Mouse (Mus musculus) monocyte, adult 2 months (primary cell): Measurements from ENCODE around the gene Capn13.

Experiments
- DNase-seq, 2 experiments: peaks; one replicate each; pipeline ENCODE4 v3.0.0; 2022; ENCODE audit warnings: low spot score in 2 of 2, low read depth in 1 of 2

Gene Capn13

GRCm38 (mm10) chr17:73343632-73344390 is 56.9 kb downstream of the Capn13 start:
- no peak for DNase-seq

- DNase-seq, result no peak
Observed at GRCm38 (mm10) chr17:73342673-73343072, 58.0 kb downstream of the Capn13 start.

- no peak for DNase-seq
Observed at GRCm38 (mm10) chr17:73329071-73329470, 71.6 kb downstream of the Capn13 start.

DNA sequence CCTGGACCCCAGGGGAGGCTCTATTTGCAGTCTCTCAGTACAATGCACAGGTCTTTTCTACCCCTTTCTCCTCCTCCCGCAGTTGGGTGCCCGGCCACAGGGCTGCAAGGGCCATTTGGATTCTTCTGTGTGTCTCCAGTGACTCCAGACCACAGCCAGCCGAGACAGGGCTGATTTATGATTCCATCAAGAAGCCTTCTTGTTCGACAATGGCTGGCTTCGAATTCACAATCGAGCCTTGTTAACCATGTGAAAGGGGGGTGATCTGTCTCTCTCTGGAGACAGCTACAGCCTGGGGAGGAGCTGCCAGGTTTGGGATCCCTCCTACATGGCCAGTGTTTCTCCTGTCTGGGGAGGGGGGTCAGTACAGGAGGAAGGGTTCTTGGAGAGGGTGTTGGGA is 75.4 kb downstream of the Capn13 start:
- DNase-seq, result no peak

GRCm38 (mm10) chr17:73324732-73325131 is 75.9 kb downstream of the Capn13 start:
- no peak for DNase-seq

- no peak for DNase-seq
Observed at GRCm38 (mm10) chr17:73323981-73324380, 76.7 kb downstream of the Capn13 start.

- no peak for DNase-seq
Observed at GRCm38 (mm10) chr17:73314786-73315185, 85.9 kb downstream of the Capn13 start.

- DNase-seq, result no peak
Observed at GRCm38 (mm10) chr17:73311491-73311890, 89.2 kb downstream of the Capn13 start.

- no peak for DNase-seq
Observed at GRCm38 (mm10) chr17:73308691-73309090, 92.0 kb downstream of the Capn13 start.

- DNase-seq, result no peak
Observed at GRCm38 (mm10) chr17:73306626-73307025, 94.0 kb downstream of the Capn13 start.

GRCm38 (mm10) chr17:73305622-73306021 is 95.0 kb downstream of the Capn13 start:
- no peak for DNase-seq

GRCm38 (mm10) chr17:73304086-73304812 is 96.4 kb downstream of the Capn13 start:
- no peak for DNase-seq

GRCm38 (mm10) chr17:73303676-73304075 is 97.0 kb downstream of the Capn13 start:
- no peak for DNase-seq

DNA sequence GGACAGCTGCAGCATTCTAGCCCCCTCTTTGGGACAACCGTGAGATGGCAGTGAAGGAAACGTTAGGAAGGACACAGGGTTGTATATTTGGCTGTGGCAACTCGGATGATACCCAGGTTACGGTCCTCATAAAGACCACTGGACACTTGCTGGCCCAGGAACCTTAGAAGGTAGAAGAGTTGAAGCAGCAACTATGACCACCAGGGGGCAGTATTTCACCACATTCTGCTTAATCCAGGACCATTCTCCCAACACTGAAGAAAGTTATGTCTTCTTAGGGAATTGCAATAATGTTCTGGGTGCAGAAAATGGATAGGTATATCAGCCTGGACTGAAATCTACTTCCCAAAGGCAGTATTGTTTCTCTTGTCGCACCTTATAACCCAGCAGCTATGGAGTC is 97.4 kb downstream of the Capn13 start:
- no peak for DNase-seq

- DNase-seq, result peak; percentile 9 to 60
Observed at GRCm38 (mm10) chr17:73302104-73302503, 98.6 kb downstream of the Capn13 start.

GRCm38 (mm10) chr17:73301258-73302050 is 99.2 kb downstream of the Capn13 start:
- peak; percentile 11 to 44 for DNase-seq

GRCm38 (mm10) chr17:73300147-73300880 is 100.4 kb downstream of the Capn13 start:
- no peak for DNase-seq

DNA sequence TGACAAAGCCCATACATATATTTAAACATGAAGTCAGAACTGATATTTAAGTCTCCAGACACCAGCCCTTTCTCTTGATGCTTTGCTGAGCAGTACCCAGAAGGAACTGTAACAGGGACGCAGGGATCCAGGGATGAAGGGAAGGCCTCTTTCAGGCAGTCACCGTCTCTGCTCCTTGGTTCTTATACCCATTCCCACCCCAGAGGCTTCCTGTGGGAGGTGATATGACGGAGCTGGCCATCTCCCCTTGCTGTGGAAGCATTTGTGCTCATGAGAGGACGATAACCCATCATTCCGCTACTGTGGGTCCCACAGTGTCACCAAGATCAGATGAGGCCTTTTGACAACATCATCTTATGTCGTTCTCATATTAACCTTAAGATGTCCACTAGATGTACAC is 101.7 kb downstream of the Capn13 start:
- DNase-seq, result no peak

GRCm38 (mm10) chr17:73296855-73297254 is 103.8 kb downstream of the Capn13 start:
- no peak for DNase-seq

- DNase-seq, result no peak
Observed at GRCm38 (mm10) chr17:73293237-73293636, 107.4 kb downstream of the Capn13 start.

GRCm38 (mm10) chr17:73284301-73284700 is 116.4 kb downstream of the Capn13 start:
- no peak for DNase-seq
